Mouse (Mus musculus): ENCODE measurements around the gene Emg1. TPM values are rescaled to one million over a fixed set of nuclear protein-coding genes. Genes with fewer than 3 reads are reported as not detected.

Emg1 gene
- 163 TPM for total RNA-seq (2023)

GRCm38 (mm10) chr6:124711824-124712782 lies at the start of gene Emg1, which contains the start of gene Phb2:
Emg1 (minus strand) TSS chr6:124712178.
Phb2 (plus strand) TSS chr6:124712336.

GRCm38 (mm10) chr6:124755831-124756595 lies 44.0 kb upstream of the Emg1 start, which contains the start of the genes Gm45234 and Atn1:
Gm45234 (minus strand) TSS chr6:124756021.
Atn1 (minus strand) TSS chr6:124756524.

DNA sequence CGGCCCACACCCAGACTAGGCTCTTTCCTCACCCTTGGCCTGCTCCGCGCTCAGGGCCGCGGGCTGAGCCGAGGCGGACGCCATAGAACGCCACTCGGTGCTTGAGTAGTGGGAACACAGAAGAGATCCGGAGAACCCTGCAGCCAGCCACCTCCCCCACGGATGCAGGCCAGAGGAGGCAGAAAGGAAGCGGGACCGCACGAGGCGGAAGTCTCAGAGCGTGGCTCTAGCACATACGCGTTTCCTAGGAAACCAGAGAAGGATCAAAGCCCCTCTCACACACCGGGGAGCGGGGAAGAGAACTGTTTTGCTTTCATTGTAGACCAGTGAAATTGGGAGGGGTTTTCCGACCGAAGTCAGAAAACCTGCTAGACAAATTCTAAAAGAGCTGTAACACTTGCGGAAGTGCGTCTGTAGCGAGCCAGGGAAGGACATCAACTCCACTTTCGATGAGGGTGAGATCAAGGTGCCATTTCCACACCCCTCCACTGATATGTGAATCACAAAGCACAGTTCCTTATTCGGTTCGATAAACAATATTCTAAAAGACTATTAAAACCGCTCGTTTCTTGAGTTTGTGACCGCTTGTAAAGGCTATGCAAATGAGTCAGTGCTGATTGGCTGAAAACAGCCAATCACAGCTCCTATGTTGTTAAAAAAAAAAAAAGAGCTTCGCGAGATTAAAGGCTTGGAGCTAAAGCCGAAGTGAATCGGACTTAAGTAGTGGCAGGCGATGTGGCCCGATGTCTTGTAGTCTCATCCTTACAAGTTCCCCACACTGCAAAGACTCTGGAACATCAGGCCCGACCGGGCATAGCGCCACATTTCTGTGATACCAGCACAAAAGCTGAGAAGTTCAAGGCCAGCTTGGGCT lies 29.1 kb upstream of the Emg1 start, which contains the start of gene Grcc10:
TSS of gene Grcc10 (minus strand) at position 487 of the 874 bp plus-strand sequence.

GRCm38 (mm10) chr6:124738511-124739023 lies 26.6 kb upstream of the Emg1 start, which contains the start of gene Ptpn6:
Ptpn6 (minus strand) TSS chr6:124738714.

DNA sequence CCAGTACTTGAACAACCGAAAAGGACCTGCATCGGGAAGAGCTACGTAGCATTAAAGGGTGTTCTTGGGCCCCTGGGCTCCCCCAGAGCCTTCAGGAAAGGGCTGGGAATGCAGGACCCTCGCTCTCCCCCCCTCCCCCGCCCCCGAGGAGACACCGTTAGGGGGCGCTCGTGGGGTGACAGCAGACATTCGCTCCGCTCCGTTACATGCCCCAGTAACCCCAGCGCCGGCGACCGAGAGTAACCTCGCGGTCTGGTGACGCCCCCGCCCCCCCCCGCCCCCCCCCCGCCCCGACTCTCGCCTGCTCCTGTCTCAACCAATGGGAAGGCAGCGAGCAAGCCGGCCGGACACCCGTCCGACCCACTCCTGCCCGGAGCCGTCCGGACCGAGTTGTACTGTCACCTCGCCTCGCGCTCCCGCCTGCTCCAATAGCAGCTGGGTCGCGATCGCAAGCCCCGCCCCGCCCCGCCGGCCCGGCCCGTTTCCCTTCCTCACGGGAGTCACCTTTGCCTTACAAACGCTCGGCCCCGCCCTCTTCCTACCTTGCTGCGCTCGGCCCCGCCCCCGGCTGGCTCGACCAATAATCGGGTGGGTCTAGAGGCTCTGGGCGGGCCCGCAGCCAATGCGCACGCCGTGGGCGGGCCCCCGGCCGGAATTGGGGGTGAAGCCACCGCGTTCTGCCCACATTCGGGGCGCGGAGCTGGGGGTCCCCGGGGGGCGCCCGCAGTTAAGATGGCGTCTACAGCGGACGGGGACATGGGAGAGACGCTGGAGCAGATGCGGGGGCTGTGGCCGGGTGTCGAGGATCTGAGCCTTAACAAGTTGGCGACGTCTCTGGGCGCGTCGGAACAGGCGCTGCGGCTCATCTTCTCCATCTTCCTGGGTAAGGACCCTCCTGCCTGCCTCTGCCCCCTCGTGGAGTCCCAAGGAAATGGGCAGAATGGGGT lies 49.2 kb downstream of the Emg1 start, which contains the start of gene Lpcat3:
TSS of gene Lpcat3 (plus strand) at position 551 of the 947 bp plus-strand sequence.

Other genes starting within 250 kb of the Emg1 start
- gene Clstn3, start 247.4 kb downstream of the Emg1 start, total RNA-seq (2023), result 63.9 TPM
- gene C1rl, start 219.1 kb downstream of the Emg1 start, total RNA-seq (2023), result not detected
- gene C1ra, start 199.8 kb downstream of the Emg1 start, total RNA-seq (2023), result not detected
- gene C1s1, start 169.8 kb downstream of the Emg1 start, total RNA-seq (2023), result not detected
- gene C1rb, start 141.9 kb downstream of the Emg1 start, total RNA-seq (2023), result 0.38 TPM
- gene C1s2, start 76.1 kb downstream of the Emg1 start, total RNA-seq (2023), result not detected
- 57.6 TPM for gene Lpcat3, start 49.2 kb downstream of the Emg1 start, total RNA-seq (2023)
- gene Phb2, start 158 bp upstream of the Emg1 start, total RNA-seq (2023), result 127 TPM
- 175 TPM for gene Ptpn6, start 26.5 kb upstream of the Emg1 start, total RNA-seq (2023)
- gene Grcc10, start 29.2 kb upstream of the Emg1 start, total RNA-seq (2023), result 222 TPM
- gene Gm45234, start 43.8 kb upstream of the Emg1 start, total RNA-seq (2023), result 1.9 TPM
- gene Atn1, start 44.3 kb upstream of the Emg1 start, total RNA-seq (2023), result 151 TPM
- 2.5 TPM for gene Eno2, start 57.5 kb upstream of the Emg1 start, total RNA-seq (2023)
- gene Lrrc23, start 67.5 kb upstream of the Emg1 start, total RNA-seq (2023), result 10.3 TPM
- gene Spsb2, start 96.5 kb upstream of the Emg1 start, total RNA-seq (2023), result 3.4 TPM
- 25.6 TPM for gene Tpi1, start 102.1 kb upstream of the Emg1 start, total RNA-seq (2023)
- gene Usp5, start 117.3 kb upstream of the Emg1 start, total RNA-seq (2023), result 61.8 TPM
- gene Cdca3, start 117.4 kb upstream of the Emg1 start, total RNA-seq (2023), result 4.2 TPM
- not detected for gene Gnb3, start 128.1 kb upstream of the Emg1 start, total RNA-seq (2023)
- not detected for gene P3h3, start 145.6 kb upstream of the Emg1 start, total RNA-seq (2023)
- 0.82 TPM for gene Gpr162, start 151.8 kb upstream of the Emg1 start, total RNA-seq (2023)
- 401 TPM for gene Cd4, start 176.0 kb upstream of the Emg1 start, total RNA-seq (2023)
- 2.6 TPM for gene Lag3, start 199.5 kb upstream of the Emg1 start, total RNA-seq (2023)
- gene Ptms, start 207.9 kb upstream of the Emg1 start, total RNA-seq (2023), result 60.5 TPM
- 72.1 TPM for gene Mlf2, start 219.2 kb upstream of the Emg1 start, total RNA-seq (2023)